Mouse (Mus musculus) monocyte, adult 5-6 weeks (primary cell): ENCODE measurements around the gene Axin2. TPM values are rescaled to one million over a fixed set of nuclear protein-coding genes. Genes with fewer than 3 reads are reported as not detected.

Source experiments
- ATAC-seq: fragments of 153-309, 156-312 bp; replicated peaks from 2 replicates; pipeline ENCODE4 v1.8.0; 2017; ENCODE audit warnings: mild to moderate bottlenecking; ENCODE audit not compliant: low TSS enrichment, insufficient number of reproducible peaks, severe bottlenecking, poor library complexity, low FRiP score
- total RNA-seq: library from RNA; stranded (forward); fragments of 200-1000, 200-491, 200-594 nt; gene quantifications from 3 replicates; pipeline ENCODE4 v1.2.3, GENCODE M21; 2017

Gene Axin2
- total RNA-seq, 1 experiment from 2014 or later: 5.5 TPM

DNA sequence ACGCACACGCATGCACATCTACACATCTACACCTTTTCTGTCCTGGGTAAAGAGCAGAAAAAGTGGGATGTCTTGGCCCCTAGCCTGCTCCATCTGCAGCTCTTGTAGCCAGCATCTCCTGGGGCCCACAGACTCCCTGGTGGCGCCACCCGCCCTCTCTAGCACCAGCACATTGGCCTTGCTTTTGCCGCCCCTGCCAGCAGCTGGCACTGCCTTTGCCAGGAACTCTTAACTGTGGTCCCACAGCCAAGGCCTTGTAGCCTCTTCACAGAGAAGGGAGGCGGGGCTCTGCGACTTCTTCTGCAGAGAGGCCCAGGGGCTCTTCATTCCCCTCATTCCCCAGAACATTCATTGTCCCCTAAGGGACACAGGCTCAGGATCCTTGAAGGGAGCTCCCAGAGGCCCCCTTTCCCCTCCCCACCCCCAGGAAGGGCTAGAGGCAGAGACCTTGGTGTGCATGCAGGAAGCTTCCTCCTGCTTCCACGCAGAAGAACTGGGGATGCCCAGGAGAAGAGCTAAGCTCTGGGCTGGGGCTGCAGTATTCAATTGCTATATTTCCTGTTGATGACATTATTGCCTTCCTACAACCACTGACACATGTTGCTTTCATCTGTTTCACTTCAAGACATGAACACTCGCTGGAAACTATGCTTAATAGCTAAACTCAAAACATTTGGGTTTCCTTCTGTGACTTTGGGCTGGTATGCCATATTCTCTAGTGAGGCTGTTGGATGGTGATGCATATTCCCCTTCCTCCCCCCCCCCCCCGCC, 19.2 kb upstream of the Axin2 start:
- no peak for ATAC-seq

DNA sequence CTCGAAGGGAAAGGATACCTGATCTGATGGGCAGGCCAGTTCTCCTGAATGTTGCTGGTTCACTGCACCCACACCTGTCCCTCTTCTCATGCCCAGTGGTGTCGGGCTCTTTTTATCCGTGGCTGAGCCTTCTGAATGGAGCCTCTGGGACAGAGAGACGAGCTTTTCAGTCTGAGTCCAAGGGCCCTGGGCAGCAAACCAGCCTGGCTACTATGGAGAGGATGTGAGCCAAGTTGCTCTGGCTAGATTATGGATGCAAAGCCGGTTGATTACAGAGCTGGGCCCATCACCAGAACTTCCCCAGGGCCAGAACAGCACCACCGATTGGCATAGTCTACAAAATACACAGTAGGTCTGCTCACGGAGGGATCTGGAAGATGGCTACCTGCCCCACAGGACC, 18.5 kb upstream of the Axin2 start:
- ATAC-seq: no peak

DNA sequence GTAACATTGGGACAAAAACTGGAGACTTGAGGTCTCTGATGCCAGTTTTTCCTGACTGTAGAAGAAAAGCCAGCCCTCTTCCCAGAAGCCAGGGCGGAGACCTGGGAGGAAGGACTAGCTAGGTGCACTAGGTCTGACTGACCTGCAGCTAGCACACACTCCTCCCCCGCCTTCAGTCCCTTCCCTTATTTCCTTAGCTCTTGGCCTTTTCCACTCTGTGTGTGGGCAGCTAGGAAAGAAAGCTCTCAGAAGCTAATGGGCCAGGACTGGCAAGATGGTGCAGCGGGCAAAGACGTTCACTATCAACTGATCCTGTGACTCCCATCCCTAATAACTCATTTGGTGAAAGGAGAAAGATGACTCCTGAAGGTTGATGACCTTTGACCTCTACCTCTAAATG, 17.8 kb upstream of the Axin2 start:
- no peak for ATAC-seq

DNA sequence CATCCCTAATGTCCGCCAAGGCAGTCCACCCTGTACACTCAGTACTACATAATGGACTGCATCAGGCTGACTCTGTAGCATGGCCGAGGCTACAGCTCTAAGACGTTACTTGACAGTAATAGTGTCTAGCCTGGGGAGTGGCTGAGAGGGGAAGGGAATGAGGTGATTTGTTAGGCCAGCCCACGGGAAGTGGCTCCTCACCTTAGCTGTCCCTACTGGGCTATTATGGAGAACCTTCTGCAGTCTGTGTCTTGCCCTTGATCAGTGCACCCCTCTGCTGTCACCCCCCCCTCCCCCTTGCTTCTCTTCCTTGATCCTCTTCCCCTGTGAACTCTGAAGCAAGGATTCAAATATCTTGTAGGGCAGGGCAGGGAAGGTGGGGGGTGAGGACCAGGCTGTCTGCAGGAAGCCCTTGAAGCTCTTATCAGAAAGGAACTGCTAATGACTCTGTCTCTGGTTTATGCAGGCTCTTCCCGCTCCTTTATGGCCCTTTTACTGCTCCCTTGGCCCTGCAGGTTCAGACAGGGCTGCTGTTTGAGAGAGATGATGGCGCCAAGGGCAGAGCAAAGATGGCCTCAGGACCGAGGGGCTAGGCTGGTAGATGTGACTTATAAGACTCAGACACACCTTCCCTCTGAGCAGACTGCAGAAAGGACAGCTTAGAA, 13.4 kb upstream of the Axin2 start:
- no peak for ATAC-seq

DNA sequence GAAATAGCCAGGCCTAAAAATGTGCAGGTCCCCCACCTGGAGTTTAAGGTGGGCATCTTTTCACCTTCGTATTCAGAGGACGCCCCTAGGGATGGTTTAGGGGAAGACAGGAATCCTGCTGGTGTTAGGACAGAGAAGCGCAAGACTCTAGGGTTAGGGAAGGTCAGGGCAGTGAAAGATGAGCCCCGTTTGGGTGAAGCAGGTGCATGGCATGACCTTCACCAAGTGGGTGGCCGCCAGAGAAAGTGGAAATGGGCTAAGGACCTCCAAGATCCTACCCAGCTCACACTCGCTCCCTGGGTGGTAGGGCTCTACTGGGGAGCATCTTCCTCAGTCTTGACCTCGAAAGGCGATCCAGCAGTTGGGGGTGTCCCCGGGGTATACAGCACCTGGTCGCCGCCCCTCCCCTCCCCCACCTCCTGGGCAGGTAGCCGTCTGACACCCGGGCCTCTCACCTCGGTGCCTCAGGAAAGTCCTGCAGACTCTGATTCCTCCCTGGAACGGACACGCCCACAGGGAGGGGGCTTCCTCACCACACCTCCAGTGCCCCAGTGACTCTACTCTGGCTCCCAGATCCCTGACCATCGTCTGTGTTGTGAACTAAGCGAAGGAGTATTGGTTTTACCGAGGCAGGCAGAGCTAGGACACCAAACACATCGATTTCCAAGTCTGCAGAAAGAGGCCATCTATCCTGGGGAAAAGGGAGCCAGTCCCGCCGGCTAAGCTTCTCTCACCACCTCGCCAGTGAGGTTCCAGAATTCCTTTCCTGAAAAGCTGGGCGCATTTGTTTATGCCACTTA, 10.6 kb upstream of the Axin2 start:
- 0 out of 2 replicates have a peak, but pooled peaks have one; percentile 33 for ATAC-seq

DNA sequence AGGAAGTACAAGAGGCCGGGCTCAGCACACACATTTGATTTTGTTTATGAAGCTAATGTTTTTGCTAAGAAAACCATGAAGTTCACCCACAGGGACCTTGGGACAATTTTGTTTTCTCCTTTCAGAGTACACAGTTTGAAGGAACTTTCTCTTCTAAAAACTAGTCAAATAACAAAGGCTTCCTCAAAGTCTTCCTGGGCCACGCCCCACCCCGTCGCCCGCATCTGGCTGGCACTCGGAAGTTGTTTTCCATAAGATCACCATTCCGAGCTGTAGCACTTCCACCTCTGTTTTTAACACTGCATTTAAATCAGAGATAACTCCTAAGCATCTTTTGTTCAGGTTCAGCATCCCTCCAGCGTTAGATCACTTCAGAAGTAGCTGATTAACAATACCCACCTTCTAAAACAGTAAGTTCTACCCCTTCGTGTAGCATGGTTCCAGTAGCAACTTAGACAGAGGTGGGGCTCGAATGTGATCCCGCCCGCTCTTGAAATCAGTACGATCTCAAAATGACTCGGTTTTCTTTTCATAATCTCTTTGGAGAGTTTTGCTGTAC, 9.7 kb upstream of the Axin2 start:
- ATAC-seq: no peak

DNA sequence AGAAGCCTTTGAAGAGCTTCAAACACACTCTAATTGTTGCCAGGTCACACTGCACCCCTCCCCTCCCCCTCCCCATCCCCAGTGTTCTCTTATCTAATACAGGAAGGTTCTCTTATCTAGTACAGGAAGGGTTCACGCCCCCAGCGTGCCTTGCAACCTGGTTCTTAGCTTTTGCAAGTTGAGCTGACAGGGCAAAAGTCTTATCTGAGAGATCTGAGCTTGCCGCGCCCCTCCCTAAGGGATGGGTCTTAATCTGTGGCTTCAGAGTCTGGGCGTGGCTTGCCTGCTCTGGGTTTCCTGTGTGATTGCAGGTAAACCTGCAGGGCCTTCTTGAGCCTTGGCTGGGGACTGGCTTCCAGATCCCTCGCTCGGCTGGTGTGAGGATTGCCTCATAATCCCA, 9.2 kb upstream of the Axin2 start:
- no peak for ATAC-seq

DNA sequence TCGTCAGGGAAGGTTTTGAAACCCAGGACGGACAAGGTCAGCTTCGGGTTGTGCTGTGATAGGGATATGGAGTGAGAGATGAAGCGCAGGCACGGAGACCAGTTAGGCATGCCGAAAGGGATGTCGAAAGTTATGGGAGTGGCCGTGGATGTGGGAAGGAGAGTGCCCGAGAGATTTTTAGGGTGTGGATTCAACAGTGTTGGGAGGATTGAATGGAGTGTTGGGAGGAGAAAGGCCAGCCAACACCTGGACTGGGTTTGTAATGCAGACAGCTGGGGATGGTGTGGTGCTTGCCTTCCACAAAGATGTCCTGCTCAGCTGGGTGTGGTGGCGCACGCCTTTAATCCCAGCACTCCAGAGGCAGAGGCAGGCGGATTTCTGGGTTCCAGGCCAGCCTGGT, 8.0 kb upstream of the Axin2 start:
- no peak for ATAC-seq

DNA sequence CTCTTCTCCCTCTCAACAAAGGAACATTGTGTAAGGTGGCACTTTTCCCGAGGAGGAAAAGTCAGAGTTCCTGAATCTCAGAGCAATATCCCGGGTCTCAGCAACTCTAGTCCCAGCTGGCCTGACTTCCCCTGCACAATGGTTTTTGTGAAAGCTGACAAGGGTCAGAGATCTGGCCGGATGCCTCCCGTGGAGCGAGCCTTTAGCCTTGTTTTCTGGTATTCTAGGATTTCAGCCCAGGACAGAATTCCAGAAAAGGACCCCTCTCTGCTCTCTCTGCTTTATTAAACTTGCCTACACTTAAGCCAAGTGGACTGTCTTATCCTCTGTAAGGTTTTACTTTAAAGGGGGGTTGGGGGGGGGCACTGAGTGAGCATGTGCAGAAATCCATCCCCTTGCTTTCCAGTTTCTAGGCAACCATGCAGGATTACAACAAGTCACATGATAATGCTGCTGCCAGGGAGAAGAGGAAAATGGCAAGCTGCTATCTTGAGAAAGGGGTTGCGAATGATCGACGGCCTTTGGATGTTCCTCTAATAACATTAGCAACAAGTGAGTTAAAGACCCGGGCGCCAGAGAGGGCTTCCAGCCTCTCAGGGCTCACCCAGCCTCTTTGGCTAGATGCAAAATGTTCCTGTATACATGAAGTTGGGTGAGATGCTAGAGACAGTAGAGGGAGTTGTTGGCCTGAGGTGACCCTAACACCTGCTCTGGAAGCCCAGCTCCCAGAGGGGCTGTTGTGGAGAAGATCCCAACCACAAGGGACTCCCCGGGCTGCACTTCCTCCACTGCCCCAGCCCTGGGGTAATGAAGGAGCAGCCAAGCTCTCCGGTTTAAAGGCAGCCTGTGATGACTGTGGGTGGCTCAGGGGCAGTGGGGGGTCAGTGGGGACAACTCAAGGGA, 2.5 kb upstream of the Axin2 start:
- ATAC-seq: no peak

DNA sequence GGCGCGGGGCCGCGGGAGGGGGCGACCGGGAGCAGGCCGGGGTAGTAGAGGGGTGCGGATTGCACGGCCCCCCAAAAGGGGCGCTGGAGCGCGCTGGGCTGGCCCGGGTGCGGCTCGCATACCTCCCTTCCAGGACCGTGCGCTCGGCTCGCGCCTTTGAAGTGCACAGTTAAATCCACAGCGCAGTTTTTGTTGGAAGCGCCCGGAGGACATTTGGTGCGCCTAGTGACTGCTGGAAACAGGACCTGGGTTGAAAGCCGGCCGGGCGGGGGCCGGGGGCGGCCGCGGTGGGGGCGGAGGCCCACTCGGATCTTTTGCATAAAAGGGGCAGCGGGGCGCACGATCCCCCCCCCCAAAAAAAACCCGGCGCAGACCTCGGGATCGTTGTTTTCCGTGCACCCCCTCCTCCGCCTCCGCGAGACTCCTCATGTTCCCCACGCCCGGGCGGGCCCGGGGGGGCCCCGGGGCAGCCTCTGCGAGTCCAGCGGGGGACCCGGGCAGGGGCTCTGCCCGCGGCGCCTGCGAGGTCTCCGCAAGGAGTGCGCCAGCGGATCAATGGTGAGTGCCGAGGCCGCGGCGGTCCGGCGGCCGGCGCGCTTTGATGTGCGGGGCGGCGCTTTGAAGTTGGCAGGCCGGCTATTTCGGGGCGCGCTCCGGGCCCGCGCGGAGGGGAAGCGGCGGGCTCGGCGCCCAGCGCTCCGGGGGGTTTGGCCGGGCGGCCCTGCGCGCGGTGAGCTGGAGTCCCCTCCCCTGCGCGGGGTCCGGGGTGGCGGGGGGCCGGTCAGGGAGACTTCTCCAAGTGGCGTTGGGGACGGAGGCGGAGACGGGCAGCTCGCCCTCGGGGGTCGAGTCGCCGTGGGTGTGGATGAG, 722 bp downstream of the Axin2 start:
- ATAC-seq: no peak

DNA sequence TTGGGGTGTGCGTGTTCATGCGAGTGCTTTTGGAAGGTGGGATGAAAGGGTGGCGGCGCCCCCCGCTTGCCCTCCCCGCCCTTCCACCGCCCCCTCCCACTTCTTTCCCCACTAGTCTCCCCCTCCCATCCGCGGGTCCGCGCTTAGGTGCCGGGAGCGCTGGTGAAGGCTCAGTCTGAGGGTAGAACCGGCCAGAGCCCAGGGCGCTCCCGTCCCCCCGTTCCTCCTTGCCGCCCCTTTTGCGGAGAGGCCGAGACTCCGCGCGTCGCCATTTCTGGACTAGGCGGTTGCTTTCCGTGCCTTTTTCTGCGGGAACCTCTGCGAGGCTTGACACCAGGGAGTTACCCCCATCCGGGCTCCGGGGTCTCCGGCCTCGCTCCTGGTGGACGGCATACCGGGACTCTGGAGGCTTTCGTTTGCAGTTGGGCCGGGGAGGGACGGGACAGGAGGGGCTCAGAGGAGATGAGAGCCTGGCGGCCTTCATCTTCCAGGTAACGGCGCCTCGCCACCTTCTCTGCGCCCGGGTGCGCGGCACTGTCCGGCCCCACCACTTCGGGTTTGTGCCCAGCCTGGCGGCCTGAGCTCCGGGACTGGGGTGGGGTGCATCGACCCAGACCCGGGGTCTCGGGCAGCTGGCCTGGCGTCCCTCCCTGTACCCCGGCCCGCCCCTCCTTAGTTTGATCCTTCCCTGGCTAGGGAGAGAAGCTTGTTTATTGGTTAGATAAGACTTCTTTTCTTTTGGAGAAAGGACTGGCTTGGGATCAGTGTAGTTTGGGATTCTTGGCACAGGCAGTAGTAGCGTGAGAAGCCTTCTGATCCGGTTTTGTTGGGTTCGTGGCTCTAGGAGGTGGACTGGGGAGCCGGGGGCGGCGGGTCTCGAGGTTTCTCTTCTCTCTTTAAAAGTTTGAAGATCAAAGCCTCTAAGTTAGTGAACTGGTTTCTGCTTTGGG, 1.6 kb downstream of the Axin2 start:
- no peak for ATAC-seq

DNA sequence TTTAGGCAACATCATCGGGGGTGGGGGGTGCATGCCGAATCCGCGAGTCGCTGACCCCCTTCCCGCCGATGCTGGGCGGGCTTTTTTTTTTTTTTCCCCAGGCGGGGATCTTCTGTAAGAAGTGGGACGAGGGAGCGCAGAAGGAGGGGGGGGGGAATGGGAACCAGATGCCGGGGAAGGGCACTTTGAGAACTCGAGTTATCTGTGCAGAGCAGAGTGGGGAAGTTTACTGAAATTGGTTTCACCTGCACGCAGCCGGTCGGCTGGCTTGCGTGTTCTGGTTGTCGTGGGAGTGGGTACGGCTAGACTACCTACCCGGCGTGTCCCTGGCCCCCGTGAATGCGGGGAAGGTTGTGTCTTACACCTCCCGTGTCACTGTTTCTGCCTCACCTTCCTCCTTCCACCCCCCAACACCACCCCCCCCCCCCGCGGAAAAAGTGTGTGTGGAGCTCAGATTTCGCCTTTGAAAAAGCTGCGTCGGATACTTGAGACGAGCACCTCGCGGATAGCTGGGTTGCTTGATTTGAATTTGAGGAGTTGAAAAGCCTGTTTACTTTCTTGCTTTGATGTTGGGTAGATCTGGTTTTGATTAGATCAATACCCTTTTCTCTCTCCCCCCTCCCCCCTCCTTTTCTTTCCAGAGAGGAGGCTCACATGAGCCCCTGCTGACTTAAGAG, 2.5 kb downstream of the Axin2 start:
- ATAC-seq: no peak

DNA sequence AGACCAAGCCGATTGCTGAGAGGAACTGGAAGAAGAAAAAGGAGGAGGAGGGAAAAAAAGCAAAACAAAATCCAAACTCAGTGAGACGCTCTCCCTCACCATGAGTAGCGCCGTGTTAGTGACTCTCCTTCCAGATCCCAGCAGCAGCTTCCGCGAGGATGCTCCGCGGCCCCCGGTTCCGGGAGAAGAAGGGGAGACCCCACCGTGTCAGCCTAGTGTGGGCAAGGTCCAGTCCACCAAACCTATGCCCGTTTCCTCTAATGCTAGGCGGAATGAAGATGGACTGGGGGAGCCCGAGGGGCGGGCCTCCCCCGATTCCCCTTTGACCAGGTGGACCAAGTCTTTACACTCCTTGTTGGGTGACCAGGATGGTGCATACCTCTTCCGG, 3.0 kb downstream of the Axin2 start:
- no peak for ATAC-seq

DNA sequence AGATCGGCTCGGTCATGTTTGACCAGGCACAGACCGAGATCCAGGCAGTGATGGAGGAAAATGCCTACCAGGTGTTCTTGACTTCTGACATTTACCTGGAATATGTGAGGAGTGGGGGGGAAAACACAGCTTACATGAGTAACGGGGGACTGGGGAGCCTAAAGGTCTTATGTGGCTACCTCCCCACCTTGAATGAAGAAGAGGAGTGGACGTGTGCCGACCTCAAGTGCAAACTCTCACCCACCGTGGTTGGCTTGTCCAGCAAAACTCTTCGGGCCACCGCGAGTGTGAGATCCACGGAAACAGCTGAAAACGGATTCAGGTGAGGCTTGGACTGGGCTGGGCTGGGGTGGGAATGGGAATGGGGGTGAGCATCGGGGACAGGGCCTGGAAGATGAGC, 3.6 kb downstream of the Axin2 start:
- ATAC-seq: no peak

DNA sequence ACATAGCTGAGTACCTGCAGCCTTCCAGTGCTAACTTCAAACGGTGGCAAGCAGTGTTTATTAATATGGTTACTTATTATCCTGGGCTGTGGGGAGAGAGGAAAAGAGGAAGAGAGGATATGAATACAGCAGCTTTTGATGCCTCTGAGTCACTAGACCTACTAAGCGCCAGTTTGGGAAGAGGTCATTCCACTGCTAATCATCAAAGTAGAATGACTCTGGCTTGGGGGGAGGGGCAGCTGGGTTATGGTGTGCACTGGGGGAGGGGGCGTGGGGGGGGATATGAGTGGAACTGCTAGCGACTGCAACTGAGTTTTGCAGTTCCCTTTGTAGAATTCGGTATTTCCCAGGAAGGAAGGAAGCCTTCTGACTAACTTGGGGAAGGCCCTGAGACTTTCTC, 4.2 kb downstream of the Axin2 start:
- ATAC-seq: no peak

DNA sequence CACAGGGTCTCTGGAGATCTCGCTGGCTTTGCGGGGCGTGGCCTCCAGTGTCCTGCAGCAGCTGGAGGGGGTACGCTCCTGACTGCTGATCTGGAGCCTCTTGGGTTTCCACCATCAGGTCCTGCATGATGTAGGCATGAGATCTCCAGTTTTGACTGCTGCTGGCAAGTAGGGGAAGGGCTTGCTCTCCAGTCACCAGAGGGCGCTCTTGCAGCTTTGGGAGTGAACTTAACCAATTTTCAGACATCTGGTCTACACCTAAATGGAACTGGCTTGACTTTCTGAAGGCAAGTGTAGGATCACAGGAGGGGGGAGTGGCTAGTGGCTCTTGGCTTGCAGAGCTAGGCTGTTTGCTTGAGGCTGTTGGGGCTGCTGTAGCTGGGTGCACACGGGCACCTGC, 5.1 kb downstream of the Axin2 start:
- no peak; the same call in 1 of the 2 replicates for ATAC-seq
